Mouse (Mus musculus) stomach, postnatal 0 days (tissue): ENCODE measurements around the gene Sema3b.

ENCODE experiments used
- CTCF ChIP-seq: IDR thresholded peaks from 2 replicates; pipeline ENCODE4 v1.5.1; 2016; ENCODE audit warnings: antibody characterized with exemption, low read depth, mild to moderate bottlenecking, moderate library complexity
- EP300 ChIP-seq: optimal IDR thresholded peaks from 2 replicates; pipeline ENCODE3; 2016; ENCODE audit warnings: antibody characterized with exemption

- TF ChIP-seq CTCF, result no peak
- TF ChIP-seq EP300, result no peak
Measured at GRCm38 (mm10) chr9:107657144-107657543, 48.1 kb upstream of the Sema3b start.
